Mouse (Mus musculus) cerebellum, adult 11 months (tissue): ENCODE measurements at regions not wholly inside any gene's neighbourhood (a gene's known extent, or its start where the extent isn't known, plus 50 kb on each side); places are given as distances from the start of the nearest gene placed in this dataset.

Source experiments
- DNase-seq: peaks from one replicate; pipeline ENCODE4 v3.0.0; 2022

DNA sequence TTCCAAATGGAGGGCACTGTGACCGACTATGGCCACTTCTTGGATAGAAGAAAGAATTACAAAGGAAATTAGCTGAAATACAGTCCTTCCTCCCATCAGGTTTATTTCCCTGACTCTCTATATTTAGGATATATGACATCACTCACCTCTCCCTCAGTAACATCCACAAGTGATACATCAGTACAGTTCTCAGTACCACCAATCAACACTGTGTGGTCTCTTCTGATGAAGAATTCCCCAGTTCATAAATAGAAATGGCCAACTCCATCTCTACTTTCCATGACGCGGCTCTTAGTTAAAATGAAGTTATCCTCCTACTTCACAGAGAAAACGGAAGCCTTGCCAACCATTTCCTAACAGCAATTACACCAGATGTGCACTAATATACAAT lies 208.3 kb upstream of the Dio2 start:
- no peak for DNase-seq

DNA sequence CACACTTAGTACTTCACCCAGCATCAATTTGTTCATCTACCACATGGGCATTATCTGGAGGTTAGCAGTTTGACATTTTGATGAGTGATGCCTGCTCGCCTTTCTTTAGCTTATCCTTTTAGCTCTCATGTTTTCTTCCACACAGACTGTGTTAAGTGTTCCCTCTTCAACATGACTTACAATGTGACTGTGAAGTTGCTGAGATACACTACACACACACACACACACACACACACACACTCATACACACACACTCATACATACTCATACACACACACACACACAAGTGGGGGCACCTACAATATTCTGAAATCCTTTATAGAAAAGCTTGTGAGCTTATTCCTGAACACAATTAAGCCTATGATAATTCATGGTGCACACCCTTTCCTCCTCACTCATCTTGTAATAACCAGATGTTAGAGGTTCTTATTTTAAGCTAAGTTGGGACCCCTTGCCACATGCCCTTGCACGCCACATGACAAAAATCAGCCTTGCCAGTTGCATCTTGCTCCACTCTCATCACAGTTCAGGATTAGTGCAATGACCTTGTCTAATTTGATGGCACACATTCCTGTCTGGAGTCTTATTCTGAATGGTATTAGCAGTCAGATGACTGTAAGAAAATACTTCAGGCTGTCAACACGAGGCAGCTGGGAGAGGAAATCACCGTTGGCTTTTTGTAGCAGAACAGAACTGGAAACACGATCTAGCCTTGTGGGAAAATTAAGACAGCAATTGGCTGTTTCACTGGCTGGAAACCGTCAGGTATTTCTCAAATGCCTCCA lies 207.7 kb upstream of the Dio2 start:
- DNase-seq, result no peak

DNA sequence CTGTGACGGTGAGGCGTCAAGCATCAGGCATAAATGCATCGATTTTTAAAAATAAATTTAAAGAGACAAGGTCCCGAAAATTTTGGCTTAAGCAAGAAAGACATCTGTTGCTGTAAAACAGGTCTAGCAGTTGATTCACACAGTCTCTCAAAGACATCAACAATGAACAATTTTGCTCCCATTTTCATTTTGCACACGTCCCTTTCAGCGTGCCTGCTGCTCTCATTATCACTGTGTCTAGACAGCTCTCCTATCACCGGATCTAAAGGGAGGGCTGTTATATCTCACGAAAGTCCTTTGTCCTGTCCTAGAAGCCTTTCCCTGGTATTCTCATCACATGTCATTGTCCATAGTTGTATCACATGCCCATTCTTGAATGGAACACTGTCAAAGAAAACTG lies 194.4 kb upstream of the Dio2 start:
- no peak for DNase-seq

DNA sequence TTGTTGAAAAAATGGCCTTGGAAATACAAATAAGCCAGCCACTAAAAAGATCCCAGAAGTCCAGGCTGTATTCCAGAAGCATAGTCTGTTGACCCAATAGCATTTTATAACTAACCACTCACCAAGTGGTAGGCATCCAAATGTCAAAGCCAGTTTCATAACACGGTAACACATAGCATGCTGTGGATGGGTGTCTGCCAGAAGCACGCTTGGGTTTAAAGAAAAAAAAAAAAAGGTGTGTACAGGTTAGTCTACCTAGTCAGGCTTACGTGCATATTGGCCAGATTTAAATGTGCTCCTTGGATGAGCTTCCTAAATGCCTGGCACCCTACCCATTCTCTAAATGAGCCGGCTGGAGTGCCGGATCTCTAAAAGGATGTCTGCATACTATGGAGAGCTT lies 194.0 kb upstream of the Dio2 start:
- DNase-seq, result peak; percentile 75

DNA sequence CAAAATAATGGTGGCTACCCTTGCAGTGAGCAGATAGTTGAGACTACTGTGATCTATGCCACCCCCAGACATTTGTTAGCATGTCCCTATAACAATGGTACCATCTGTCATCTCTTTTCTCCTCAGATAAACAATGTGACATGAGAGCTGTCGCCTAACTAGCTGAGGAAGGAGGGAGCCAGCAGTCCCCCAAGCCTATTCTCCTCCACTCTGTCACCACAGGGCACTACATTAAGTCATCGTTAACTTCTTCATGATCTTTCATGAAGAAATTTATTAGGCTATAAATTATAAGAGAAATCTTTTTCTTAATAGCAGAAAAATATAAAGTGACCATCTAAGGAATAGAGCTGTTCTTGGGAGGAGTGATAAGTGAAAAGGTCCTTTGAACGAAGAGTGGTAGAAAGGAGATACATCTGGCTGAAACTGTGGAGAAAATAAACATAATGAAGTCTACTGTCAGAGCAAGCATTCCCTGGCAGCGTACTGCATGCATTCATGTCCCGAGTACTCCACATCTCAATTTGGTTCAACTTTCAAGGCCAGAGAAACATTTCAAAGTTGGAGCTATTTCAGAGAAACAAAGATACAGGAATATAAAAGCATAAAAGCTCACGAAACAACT lies 192.0 kb upstream of the Dio2 start:
- no peak for DNase-seq

DNA sequence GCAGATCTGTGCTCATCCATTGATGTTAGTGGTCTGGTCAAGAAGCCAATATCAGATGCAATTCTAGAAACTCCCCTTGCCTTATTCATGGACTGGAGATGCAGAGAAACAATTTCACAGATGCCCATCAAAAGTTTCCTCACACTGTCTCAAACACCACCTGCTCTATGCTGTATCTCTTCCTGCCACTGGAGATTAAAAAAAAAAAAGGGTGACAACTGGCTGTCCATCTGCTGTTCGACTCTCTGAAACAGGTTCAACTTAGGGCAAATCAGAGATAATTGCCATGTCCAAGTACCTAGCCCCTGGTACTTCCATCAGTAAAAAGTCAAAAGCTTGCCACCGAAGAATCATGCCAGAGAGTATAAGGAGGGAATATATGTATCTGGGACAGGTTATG lies 185.4 kb upstream of the Dio2 start:
- DNase-seq, result no peak

DNA sequence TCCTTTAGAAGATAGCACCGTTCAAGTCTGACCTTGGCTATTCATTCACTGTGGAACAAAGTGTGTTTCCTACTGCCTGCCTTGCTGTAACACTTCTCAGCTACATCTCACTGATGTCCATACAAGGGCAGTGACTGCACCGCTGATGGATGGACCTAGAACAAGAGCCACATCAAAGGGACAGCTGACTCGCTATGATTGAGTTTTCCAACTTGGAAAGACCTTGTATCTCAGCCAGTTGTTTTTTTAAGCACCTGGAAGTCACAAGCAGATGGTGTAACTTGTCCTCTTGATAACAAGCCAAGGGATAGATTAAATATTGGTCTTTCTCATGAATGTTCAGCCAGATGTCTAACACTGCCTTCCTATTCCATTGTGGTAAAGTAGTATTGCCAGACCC lies 184.9 kb upstream of the Dio2 start:
- no peak for DNase-seq

DNA sequence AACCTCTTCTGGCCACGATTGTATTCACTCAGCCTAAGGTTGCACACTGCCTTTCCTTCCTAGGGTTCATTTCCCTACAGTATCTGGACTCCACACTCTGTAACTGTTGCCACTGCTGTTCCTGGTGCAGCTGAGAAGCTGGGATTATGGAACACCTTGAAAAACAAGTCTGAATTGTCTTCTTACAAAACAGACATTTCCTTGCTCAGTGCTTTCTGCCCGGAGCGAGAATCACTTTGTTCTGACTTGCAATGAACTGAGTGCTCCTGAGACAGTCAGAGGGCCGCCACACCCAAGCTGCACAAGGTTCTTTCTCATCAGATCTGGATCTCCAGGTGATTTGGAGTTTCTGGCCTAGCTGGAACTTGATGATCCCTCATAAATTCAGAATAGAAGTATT lies 183.0 kb upstream of the Dio2 start:
- DNase-seq, result no peak

DNA sequence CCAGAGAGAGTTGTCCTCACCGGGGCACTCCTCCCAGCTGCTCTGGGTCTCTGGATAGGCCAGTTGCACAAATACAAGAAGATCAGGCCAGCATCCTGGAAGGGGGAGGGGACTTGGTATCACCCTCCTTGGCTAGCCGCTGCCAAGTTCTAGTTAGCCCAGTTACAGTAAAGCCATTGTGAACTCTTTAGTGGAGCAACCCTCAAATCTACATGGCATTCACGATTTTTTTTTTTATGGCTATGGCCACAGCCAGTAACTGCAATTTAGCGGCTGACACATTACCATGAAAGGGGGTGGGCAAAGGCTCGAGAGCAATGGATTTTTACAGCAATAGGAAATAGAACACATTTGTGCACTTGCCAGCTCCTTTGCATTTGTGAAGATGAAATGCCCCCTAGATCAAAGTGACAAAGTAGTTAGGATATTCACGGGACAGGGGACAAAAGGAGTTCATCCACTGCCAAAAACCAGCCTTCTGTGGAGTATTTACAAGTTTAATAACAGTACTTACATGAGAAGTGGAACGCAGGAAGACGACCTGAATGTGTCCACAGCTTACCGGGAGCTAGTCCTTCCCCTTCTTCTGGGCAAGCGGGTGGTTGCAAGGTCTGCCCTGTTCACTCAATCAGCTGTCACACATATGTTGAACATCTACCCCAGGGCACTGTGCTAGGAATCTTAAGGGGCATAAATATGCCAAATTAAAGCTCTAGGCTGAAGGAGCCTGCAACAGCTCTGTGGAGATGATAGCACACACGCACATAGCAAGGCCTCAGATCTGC lies 177.9 kb upstream of the Dio2 start:
- DNase-seq, result no peak

DNA sequence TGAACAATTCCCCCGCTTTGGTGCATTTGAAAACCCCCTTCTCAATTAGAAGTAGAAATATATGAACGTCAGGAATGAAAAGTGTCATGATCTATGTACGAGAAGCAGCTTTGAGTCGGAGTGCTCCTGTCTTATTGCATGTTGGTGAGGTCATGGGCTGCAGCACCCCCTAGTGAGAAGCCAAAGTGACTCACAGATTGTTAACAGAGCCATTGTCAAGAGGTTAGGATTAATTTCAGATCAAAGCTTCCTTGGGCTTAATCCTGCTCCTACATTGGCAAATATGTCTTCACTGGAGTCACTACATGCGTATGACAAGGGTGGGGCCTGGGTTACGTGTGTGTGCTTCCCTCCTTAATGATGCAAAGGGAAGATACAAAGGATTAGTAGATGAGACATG lies 165.8 kb upstream of the Dio2 start:
- no peak for DNase-seq

DNA sequence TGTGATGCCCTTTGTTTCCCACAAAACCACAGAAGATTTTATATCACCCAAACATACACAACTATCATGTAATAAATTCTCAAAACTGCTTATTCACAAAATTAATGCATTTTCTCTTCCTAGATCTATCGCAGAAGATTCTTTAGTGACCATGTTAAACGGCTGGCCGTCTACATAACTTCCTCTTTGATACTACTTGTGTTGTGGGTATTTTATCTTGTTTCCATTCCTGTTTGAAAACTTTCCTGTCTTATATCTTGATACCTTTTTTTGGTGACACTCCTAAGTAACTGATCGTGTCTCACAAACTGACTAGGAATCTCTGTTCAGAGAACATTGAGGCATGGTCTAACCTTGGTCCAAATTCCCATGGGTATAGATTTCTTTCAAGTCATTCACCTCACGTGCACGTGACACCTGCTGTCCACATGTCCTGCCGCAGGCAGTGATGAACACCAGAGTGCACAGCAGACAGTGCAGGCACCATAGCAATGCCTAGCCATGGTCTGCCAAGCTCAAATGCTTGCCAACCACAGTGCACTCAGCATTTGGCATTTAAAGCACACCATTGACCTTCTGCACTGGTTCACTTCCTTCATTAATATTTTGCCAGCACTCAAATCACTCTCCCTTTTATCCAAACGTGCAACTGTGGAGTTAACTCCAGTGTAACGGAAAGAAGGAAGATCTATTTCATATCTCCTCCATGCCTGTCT lies 155.6 kb upstream of the Dio2 start:
- no peak for DNase-seq

DNA sequence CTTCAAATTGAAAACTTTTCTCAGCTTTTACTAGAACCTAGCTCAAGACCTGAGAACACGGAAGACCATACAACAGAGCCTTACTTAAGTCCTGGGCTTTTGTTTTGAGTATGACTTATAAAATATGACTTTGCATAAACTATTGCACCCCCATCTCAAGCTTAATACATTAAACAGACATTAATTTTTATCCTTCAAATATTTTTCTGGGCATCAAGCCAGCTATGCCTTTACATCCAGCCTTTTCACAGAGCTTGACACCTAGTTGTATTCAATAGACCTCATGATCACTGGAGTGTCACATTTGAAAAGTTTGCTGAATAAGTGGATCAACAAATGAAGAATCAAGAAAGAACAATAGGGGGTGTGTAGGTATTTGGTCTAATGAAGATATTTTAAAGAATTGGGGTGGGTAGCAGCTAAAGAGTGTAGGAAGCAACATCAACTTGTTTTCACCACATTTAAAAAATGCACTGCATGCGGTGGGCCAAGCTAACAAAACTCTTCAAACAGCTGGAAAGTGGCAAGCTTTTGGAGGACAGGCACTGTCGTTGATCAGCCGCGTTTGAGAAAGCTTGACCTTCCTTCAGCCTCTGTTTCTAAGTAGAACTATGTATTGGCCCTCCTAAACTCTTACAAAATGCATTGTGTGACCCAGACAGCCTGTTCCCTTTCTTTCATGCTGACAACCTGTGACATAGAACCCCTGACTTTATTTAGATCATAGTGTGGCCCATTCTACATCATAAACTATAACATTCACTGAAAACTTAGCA lies 138.2 kb upstream of the Dio2 start:
- DNase-seq, result no peak

DNA sequence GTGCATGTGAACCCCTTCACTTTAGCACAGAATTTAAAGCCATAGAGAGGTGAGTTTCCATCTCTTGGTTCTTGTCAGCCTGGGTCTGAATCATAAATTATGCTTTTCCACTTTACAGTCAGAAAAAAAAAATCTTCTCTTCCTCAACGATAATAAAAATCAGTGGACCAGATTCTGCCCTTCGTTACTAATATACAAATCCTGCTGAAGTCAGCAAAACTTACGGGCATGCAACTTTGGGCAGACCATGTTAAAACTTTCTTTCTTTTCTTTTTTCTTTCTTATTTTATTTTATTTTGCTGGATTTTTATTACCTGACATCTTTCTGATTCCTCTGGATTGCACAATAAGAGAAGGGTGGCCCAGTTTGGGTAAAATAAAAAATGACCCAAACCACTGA lies 136.6 kb upstream of the Dio2 start:
- no peak for DNase-seq

DNA sequence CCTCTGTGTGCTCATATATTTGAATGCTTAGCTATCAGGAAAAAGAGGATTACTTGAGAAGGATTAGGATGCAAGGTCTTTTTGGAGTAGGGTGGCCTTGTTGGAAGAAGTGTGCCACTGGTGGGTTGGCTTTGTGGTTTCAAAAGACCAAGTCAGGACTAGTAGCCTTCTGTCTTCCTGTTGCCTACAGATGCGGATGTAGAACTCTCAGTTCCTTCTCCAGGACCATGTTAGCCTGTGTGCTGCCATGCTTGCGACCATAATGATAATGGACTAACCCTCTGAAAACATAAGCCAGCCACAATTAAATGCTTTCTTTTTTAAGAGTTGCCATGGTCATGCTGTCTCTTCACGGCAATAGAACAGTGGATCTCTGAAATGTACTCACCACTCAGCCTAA lies 135.7 kb upstream of the Dio2 start:
- no peak for DNase-seq

DNA sequence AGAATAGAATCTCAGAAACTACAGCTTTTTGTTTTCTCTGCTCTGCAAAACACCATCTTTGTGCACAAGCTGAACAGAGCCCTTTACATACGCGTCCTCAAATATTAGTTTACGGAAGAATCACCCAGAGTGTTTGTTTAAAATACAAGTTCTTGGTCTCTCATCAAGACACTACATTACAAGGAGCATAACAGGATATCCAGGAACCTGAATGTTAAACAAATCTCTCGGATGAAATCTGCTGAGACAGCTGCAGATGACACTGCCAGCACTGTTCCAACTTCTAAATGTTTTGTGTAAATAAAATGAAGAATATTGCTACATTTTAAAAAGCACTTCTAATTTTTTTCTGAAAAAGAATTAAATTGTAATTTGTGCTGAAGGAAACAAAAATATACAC lies 128.4 kb upstream of the Dio2 start:
- no peak for DNase-seq

DNA sequence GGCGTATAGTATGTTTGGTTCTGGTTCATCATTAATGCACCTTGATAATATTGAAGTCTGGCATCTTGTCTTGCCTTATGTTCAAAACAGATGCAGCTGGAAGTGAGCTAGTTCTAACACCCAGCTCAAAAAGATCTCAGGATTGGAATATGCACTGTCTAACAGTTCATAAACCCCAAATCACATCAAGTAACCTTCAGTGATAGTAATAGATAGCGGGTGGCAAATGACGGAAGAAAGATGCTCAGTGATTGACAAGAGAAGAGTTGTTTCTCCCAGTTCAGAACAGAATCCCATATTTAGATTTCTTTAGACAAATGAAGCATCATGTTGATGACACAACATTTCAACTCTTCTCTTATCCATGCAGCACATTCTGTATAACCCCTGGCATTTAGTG lies 124.4 kb upstream of the Dio2 start:
- no peak for DNase-seq

DNA sequence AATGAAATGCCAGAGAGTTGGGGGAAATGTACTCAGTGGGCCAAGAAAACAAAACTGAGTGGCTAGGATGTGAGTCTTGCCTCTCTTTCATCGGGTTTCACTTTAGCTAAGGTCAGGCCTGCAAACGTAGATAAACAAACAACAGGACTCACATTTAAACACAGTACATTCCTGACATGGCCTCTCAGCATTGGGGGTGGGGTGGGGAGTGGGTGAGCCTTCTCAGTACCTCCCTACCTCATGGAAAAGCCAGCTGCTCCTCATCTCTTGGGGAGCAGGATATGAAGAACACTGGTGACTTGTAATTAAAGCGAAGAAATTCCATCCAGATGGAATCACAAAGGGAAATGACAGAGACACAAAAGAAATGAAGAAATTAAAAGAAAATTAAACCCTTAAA lies 119.5 kb upstream of the Dio2 start:
- DNase-seq, result no peak

DNA sequence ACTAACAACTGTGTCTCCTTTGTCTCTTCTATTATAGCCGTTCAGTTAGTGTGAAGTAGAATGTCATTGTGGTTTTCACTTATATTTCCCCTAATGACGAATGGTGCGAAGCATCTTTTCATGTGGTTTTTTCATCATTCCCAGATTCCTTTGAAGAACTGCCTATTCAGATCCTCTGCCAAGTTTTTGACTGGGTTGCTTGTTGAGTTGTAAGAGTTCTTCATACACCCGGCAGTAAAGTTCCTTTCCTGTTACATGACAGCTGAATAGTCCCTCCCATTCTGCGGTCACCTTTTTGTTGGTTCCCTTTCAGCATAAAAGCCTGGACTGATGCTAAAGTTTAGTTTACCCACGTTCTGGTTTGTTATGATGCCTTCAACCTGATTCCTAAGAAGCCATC lies 72.4 kb upstream of the Dio2 start:
- no peak for DNase-seq

DNA sequence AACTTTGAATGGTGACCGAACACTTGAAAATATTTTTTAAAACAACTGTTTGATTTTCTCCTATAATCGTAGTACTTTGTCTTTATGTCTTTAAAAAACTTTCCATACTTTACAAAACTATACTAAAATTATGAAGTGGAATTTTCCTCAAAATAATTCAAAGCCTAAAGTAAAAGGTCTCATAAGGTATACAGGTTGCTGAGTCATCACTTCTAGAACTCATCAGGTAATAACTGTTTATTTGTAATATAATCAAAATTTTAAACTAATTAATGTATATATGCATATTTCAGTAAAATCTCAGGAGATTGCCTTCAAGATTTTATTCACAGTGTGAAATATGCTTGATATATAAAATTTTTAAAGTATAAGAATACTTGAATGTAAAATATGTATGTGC lies 52.3 kb upstream of the Dio2 start:
- DNase-seq, result no peak
